Mouse (Mus musculus): ENCODE results near the gene Grik2. TPM values are rescaled to one million over a fixed set of nuclear protein-coding genes. Genes with fewer than 3 reads are reported as not detected.

The Grik2 gene
- polyA plus RNA-seq, 1 experiment from 2014 or later: 1.3 TPM

GRCm38 (mm10) chr10:49142658-49143057 lies 645.9 kb downstream of the Grik2 start:
- 86% methylated on average over 3 of the region's 3 CpGs for WGBS
- Histone ChIP-seq H3K4me1 (replicated peaks; ENCODE audit: control insufficient read depth, insufficient read depth) (no peaks in the 10 kb centered on the region), H3K36me3 (ENCODE audit: control insufficient read depth, insufficient read depth, low read length) (no peaks in the 10 kb centered on the region), H3K4me2 (replicated peaks; ENCODE audit: low read depth) (no peak overlapping the region), H3K9ac (ENCODE audit: low read length) (no peak overlapping the region), H3K27ac (replicated peaks) (no peak overlapping the region), H3K27me3 (ENCODE audit: control insufficient read depth, insufficient read depth, low read length) (no peaks in the 10 kb centered on the region), H3K9me3 (ENCODE audit: control insufficient read depth, low read length) (no peaks in the 10 kb centered on the region), H3K4me3 (ENCODE audit: low read depth, low read length) (no peak overlapping the region)
- no peak for TF ChIP-seq CTCF (IDR thresholded peaks at IDR 0.05; ENCODE audit: low read depth)
- TF ChIP-seq EP300 (optimal IDR thresholded peaks at IDR 0.05): no peak
- DNase-seq (ENCODE audit: low spot score) (no peak), ATAC-seq (ENCODE audit: low FRiP score, low TSS enrichment) (no peak)

- Histone ChIP-seq H3K9me3 (ENCODE audit: control insufficient read depth, low read length) (no peaks in the 10 kb centered on the region), H3K27ac (replicated peaks) (no peak overlapping the region), H3K27me3 (ENCODE audit: control insufficient read depth, insufficient read depth, low read length) (no peaks in the 10 kb centered on the region), H3K4me2 (replicated peaks; ENCODE audit: low read depth) (no peak overlapping the region), H3K9ac (ENCODE audit: low read length) (no peak overlapping the region), H3K4me1 (replicated peaks; ENCODE audit: control insufficient read depth, insufficient read depth) (no peaks in the 10 kb centered on the region), H3K4me3 (ENCODE audit: low read depth, low read length) (no peak overlapping the region), H3K36me3 (ENCODE audit: control insufficient read depth, insufficient read depth, low read length) (no peaks in the 10 kb centered on the region)
- no peak for ATAC-seq (ENCODE audit: low FRiP score, low TSS enrichment)
- TF ChIP-seq EP300 (optimal IDR thresholded peaks at IDR 0.05): no peak
- TF ChIP-seq CTCF (IDR thresholded peaks at IDR 0.05; ENCODE audit: low read depth): no peak
- DNase-seq (ENCODE audit: low spot score): no peak
Observed at GRCm38 (mm10) chr10:49136816-49137215, 651.8 kb downstream of the Grik2 start.

- TF ChIP-seq CTCF (IDR thresholded peaks at IDR 0.05; ENCODE audit: low read depth) (no peak), EP300 (optimal IDR thresholded peaks at IDR 0.05) (no peak)
- Histone ChIP-seq H3K36me3 (ENCODE audit: control insufficient read depth, insufficient read depth, low read length) (no peaks in the 10 kb centered on the region), H3K27me3 (ENCODE audit: control insufficient read depth, insufficient read depth, low read length) (no peaks in the 10 kb centered on the region), H3K27ac (replicated peaks) (no peak overlapping the region), H3K4me1 (replicated peaks; ENCODE audit: control insufficient read depth, insufficient read depth) (no peaks in the 10 kb centered on the region), H3K9ac (ENCODE audit: low read length) (no peak overlapping the region), H3K4me3 (ENCODE audit: low read depth, low read length) (no peak overlapping the region), H3K9me3 (ENCODE audit: control insufficient read depth, low read length) (no peaks in the 10 kb centered on the region), H3K4me2 (replicated peaks; ENCODE audit: low read depth) (no peak overlapping the region)
- 0% methylated on average over 1 of the region's 1 CpGs for WGBS
- no peak for DNase-seq (ENCODE audit: low spot score)
- ATAC-seq (ENCODE audit: low FRiP score, low TSS enrichment): no peak
Observed at GRCm38 (mm10) chr10:49131311-49131710, 657.3 kb downstream of the Grik2 start.

GRCm38 (mm10) chr10:49050339-49050738 lies 738.2 kb downstream of the Grik2 start:
- H3K4me3 ChIP-seq (ENCODE audit: low read depth, low read length): no peak overlapping the region
- H3K36me3 ChIP-seq (ENCODE audit: control insufficient read depth, insufficient read depth, low read length): no peaks in the 10 kb centered on the region
- TF ChIP-seq CTCF (IDR thresholded peaks at IDR 0.05; ENCODE audit: low read depth): no peak
- no peak for TF ChIP-seq EP300 (optimal IDR thresholded peaks at IDR 0.05)

GRCm38 (mm10) chr10:49049391-49049790 lies 739.2 kb downstream of the Grik2 start:
- Histone ChIP-seq H3K4me3 (ENCODE audit: low read depth, low read length) (no peak overlapping the region), H3K4me2 (replicated peaks; ENCODE audit: low read depth) (no peak overlapping the region), H3K27me3 (ENCODE audit: control insufficient read depth, insufficient read depth, low read length) (no peaks in the 10 kb centered on the region), H3K4me1 (replicated peaks; ENCODE audit: control insufficient read depth, insufficient read depth) (no peaks in the 10 kb centered on the region), H3K36me3 (ENCODE audit: control insufficient read depth, insufficient read depth, low read length) (no peaks in the 10 kb centered on the region), H3K9me3 (ENCODE audit: control insufficient read depth, low read length) (no peaks in the 10 kb centered on the region), H3K9ac (ENCODE audit: low read length) (no peak overlapping the region), H3K27ac (replicated peaks) (no peak overlapping the region)
- DNase-seq (ENCODE audit: low spot score): no peak
- TF ChIP-seq CTCF (IDR thresholded peaks at IDR 0.05; ENCODE audit: low read depth): no peak
- no peak for TF ChIP-seq EP300 (optimal IDR thresholded peaks at IDR 0.05)
- no peak for ATAC-seq (ENCODE audit: low FRiP score, low TSS enrichment)

More at GRCm38 (mm10) chr10:49050339-49050738, 738.2 kb downstream of the Grik2 start:
- Histone ChIP-seq H3K27ac (replicated peaks) (no peak overlapping the region), H3K9ac (ENCODE audit: low read length) (no peak overlapping the region), H3K9me3 (ENCODE audit: control insufficient read depth, low read length) (no peaks in the 10 kb centered on the region), H3K4me1 (replicated peaks; ENCODE audit: control insufficient read depth, insufficient read depth) (no peaks in the 10 kb centered on the region), H3K27me3 (ENCODE audit: control insufficient read depth, insufficient read depth, low read length) (no peaks in the 10 kb centered on the region), H3K4me2 (replicated peaks; ENCODE audit: low read depth) (no peak overlapping the region)
- DNase-seq (ENCODE audit: low spot score) (no peak), ATAC-seq (ENCODE audit: low FRiP score, low TSS enrichment) (no peak)
